ENCODE assay signal across 8 mouse cellular contexts in genomic region chr8:83594167-83595049, GRCm38 (mm10). TPM values are rescaled to one million over a fixed set of nuclear protein-coding genes. Genes with fewer than 3 reads are reported as not detected.
DNase-seq lines count a peak whose midpoint lies in the region; ATAC-seq and TF ChIP-seq lines count a peak whose summit lies in the region.

No protein-coding gene starts in this region.

- H3K4me3 ChIP-seq in hindbrain, postnatal 0 days (ENCODE audit: low read length), result peak overlapping the region; percentile 88
- peak overlapping the region; percentile 79 for H3K4me3 ChIP-seq in left cerebral cortex, adult 2 months

- peak; percentile 98 for ATAC-seq in hindbrain, postnatal 0 days
- peak; percentile 95 for ATAC-seq in megakaryocyte, adult 5-6 weeks (ENCODE audit: poor library complexity, severe bottlenecking)

- intact Hi-C loops in left cerebral cortex, adult 2 months (cut with DNase I), result no loop called here

- no peaks in the 10 kb centered on the region for H3K9me3 ChIP-seq in hindbrain, postnatal 0 days (ENCODE audit: low read length)

- no peaks in the 10 kb centered on the region for H3K36me3 ChIP-seq in hindbrain, postnatal 0 days (ENCODE audit: insufficient read depth, low read length)

- H3K27ac ChIP-seq in hindbrain, postnatal 0 days, result peak overlapping the region; percentile 95
- H3K27ac ChIP-seq in left cerebral cortex, adult 2 months, result peak overlapping the region; percentile 90

- peak; percentile 100 for DNase-seq in WW6 (ENCODE audit: low read depth, low spot score)
- peak; percentile 96 to 97 for DNase-seq in cerebellum, postnatal 4 days (ENCODE audit: low spot score in 2 of 2)
- DNase-seq in gastrocnemius, adult 18-20 months (ENCODE audit: low spot score), result peak; percentile 95
- DNase-seq in hindbrain, postnatal 0 days (ENCODE audit: low spot score), result peak; percentile 100
- DNase-seq in left cerebral cortex, adult 2 months (ENCODE audit: extremely low spot score in 1 of 2, low spot score in 2 of 2), result peak; percentile 94 to 97
- peak; percentile 97 for DNase-seq in right cerebral cortex, adult 2 months (ENCODE audit: low spot score in 2 of 2)
- peak; percentile 97 for DNase-seq in urinary bladder, postnatal 14 days (ENCODE audit: low spot score)

- WGBS in hindbrain, postnatal 0 days, result under 1% methylated on average over 43 of the region's 43 CpGs

- H3K4me2 ChIP-seq in hindbrain, postnatal 0 days (ENCODE audit: low read depth, low read length), result peak overlapping the region; percentile 82

- H3K27me3 ChIP-seq in hindbrain, postnatal 0 days (ENCODE audit: insufficient read depth, low read length), result no peaks in the 10 kb centered on the region

- peak overlapping the region; percentile 96 for H3K9ac ChIP-seq in hindbrain, postnatal 0 days (replicated peaks; ENCODE audit: low read length)

- peak; percentile 29; the same call in 1 of the 2 replicates for TF ChIP-seq CTCF in hindbrain, postnatal 0 days (IDR thresholded peaks at IDR 0.05; ENCODE audit: low read depth)
- TF ChIP-seq CTCF in left cerebral cortex, adult 2 months (IDR thresholded peaks at IDR 0.05), result no peak

- peaks cover 13% of the 10 kb centered on the region; the same call in 1 of the 2 replicates for H3K4me1 ChIP-seq in hindbrain, postnatal 0 days (ENCODE audit: insufficient read depth, low read length)

RNA-seq across cellular contexts. Expression of gene Tecr, which starts 13.4 kb away (rescaled TPM):
- 100 to 1,000 TPM; 512 to 541 TPM for total RNA-seq in gastrocnemius, adult 18-20 months (2021)
- total RNA-seq in hindbrain, postnatal 0 days (2014; rRNA removed), result 1,283 and 1,409 TPM in 2 replicates
- 1,550 and 1,625 TPM in 2 replicates for polyA plus RNA-seq in hindbrain, postnatal 0 days (2015; fragmentation: Nextera tagmentation; extraction: Ambion mirVana)
- 100 to 1,000 TPM; 572 to 605 TPM for total RNA-seq in left cerebral cortex, adult 2 months (2021)
- 282 and 314 TPM in 2 replicates for total RNA-seq in megakaryocyte, adult 5-6 weeks (2015)
- 248 and 255 TPM in 2 replicates for total RNA-seq in megakaryocyte, adult 5-6 weeks (2017)

RNA-seq across cellular contexts. Expression of gene Dnajb1, which starts 13.6 kb away (rescaled TPM):
- total RNA-seq in gastrocnemius, adult 18-20 months (2021), result 10 to 100 TPM in 1 of 2 experiments, 1 to 10 TPM in 1; 5.9 to 16.7 TPM
- total RNA-seq in hindbrain, postnatal 0 days (2014; rRNA removed), result 35.3 and 42.7 TPM in 2 replicates
- polyA plus RNA-seq in hindbrain, postnatal 0 days (2015; fragmentation: Nextera tagmentation; extraction: Ambion mirVana), result 60.1 and 65.0 TPM in 2 replicates
- total RNA-seq in left cerebral cortex, adult 2 months (2021), result 10 to 100 TPM; 50.1 to 71.0 TPM
- 40.0 and 40.7 TPM in 2 replicates for total RNA-seq in megakaryocyte, adult 5-6 weeks (2015)
- total RNA-seq in megakaryocyte, adult 5-6 weeks (2017), result 26.4 and 34.4 TPM in 2 replicates

RNA-seq across cellular contexts. Expression of gene Ndufb7, which starts 27.9 kb away (rescaled TPM):
- total RNA-seq in gastrocnemius, adult 18-20 months (2021), result 100 to 1,000 TPM; 308 to 352 TPM
- 124 and 186 TPM in 2 replicates for total RNA-seq in hindbrain, postnatal 0 days (2014; rRNA removed)
- 436 and 442 TPM in 2 replicates for polyA plus RNA-seq in hindbrain, postnatal 0 days (2015; fragmentation: Nextera tagmentation; extraction: Ambion mirVana)
- total RNA-seq in left cerebral cortex, adult 2 months (2021), result 100 to 1,000 TPM; 144 to 147 TPM
- total RNA-seq in megakaryocyte, adult 5-6 weeks (2015), result 132 and 161 TPM in 2 replicates
- total RNA-seq in megakaryocyte, adult 5-6 weeks (2017), result 205 and 227 TPM in 2 replicates

RNA-seq across cellular contexts. Expression of gene Gipc1, which starts 58.1 kb away (rescaled TPM):
- 10 to 100 TPM; 16.6 to 16.9 TPM for total RNA-seq in gastrocnemius, adult 18-20 months (2021)
- total RNA-seq in hindbrain, postnatal 0 days (2014; rRNA removed), result 71.5 and 84.9 TPM in 2 replicates
- polyA plus RNA-seq in hindbrain, postnatal 0 days (2015; fragmentation: Nextera tagmentation; extraction: Ambion mirVana), result 114 and 121 TPM in 2 replicates
- 10 to 100 TPM; 84.6 to 88.2 TPM for total RNA-seq in left cerebral cortex, adult 2 months (2021)
- 15.4 and 16.4 TPM in 2 replicates for total RNA-seq in megakaryocyte, adult 5-6 weeks (2015)
- total RNA-seq in megakaryocyte, adult 5-6 weeks (2017), result 18.9 and 25.4 TPM in 2 replicates

RNA-seq across cellular contexts. Expression of gene Olfr370, which starts 58.8 kb away (rescaled TPM):
- total RNA-seq in gastrocnemius, adult 18-20 months (2021), result not detected
- total RNA-seq in hindbrain, postnatal 0 days (2014; rRNA removed), result 0.05 TPM in 1 of 2 replicates, not detected in the other
- 0.08 TPM in 1 of 2 replicates, not detected in the other for polyA plus RNA-seq in hindbrain, postnatal 0 days (2015; fragmentation: Nextera tagmentation; extraction: Ambion mirVana)
- not detected for total RNA-seq in left cerebral cortex, adult 2 months (2021)
- total RNA-seq in megakaryocyte, adult 5-6 weeks (2015), result not detected in 2 replicates
- not detected in 2 replicates for total RNA-seq in megakaryocyte, adult 5-6 weeks (2017)

Comparison
In these comparisons a context has a peak if more than half of its experiments do, and no peak if none do; other contexts are left out.
1. Peak in every context shown above with its lines: DNase-seq, ATAC-seq, H3K4me3 ChIP-seq and H3K27ac ChIP-seq.